Mouse (Mus musculus): ENCODE results near the gene Mbtd1.

Mbtd1 gene

GRCm38 (mm10) chr11:93987625-93988327 lies 102.1 kb downstream of the Mbtd1 start:
- DNase-seq (ENCODE audit: low read depth): no peak

GRCm38 (mm10) chr11:93988328-93989062 lies 102.8 kb downstream of the Mbtd1 start:
- no peak for DNase-seq (ENCODE audit: low read depth)

- DNase-seq (ENCODE audit: low read depth): no peak
Observed at GRCm38 (mm10) chr11:93994531-93994930, 108.9 kb downstream of the Mbtd1 start.

GRCm38 (mm10) chr11:93995111-93995719 lies 109.6 kb downstream of the Mbtd1 start:
- DNase-seq (ENCODE audit: low read depth): peak; percentile 86

- DNase-seq (ENCODE audit: low read depth): peak; percentile 90
Observed at GRCm38 (mm10) chr11:93995720-93996305, 110.2 kb downstream of the Mbtd1 start, which contains the start of gene Spag9. Gene Spag9, plus strand, starts transcription at chr11:93996091.
